Mouse (Mus musculus) right cerebral cortex, postnatal 36 days (tissue): ENCODE results near the gene Pde4b.

ENCODE experiments used
- DNase-seq, 2 experiments: peaks; one replicate each; pipeline ENCODE4 v3.0.0; 2022; ENCODE audit warnings: low spot score in 2 of 2, mixed read lengths in 1 of 2

Pde4b gene

GRCm38 (mm10) chr4:102398512-102398911 is 311.2 kb downstream of the Pde4b start:
- DNase-seq: no peak

DNA sequence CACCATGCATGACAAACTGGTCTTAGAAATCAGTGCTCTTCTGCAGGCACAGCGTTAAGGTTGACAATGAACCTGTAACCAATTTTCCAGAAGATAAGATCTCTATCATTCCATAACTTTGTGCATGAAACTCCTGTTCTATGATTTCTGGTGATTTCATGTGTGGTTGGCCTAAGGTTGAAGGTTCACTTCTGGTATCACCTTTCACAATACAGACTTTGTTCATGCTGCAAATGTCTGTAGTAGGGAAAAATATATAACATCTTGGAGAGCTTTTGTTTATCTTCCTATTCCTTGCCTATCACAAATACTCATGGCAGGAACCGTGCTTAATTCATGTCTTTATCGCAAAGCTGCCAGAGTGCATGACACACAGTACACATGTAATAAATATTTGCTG is 319.5 kb downstream of the Pde4b start:
- no peak for DNase-seq

- DNase-seq: no peak
Measured at GRCm38 (mm10) chr4:102408132-102408531, 320.8 kb downstream of the Pde4b start.

- no peak for DNase-seq
Measured at GRCm38 (mm10) chr4:102408938-102409337, 321.6 kb downstream of the Pde4b start.

- no peak for DNase-seq
Measured at GRCm38 (mm10) chr4:102413101-102413500, 325.8 kb downstream of the Pde4b start.

DNA sequence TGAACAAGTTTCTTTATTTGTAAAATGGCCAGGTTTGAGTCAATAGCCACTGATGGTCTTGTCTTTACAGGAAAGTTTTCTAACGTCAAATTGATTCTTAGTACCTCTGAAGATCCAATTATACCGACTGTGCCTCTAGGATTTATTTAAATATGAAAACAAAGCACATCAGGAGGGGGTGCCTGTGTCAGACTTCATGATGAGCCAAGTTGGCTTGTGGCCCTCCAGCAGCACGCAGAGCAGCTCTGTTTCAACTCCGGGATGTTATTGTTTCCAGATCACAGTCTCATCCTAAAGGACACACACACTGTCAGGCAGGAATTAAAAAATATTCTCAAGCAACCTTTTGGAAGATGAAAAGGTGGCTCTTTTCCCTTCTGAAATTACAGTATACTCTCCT is 326.5 kb downstream of the Pde4b start:
- no peak for DNase-seq

DNA sequence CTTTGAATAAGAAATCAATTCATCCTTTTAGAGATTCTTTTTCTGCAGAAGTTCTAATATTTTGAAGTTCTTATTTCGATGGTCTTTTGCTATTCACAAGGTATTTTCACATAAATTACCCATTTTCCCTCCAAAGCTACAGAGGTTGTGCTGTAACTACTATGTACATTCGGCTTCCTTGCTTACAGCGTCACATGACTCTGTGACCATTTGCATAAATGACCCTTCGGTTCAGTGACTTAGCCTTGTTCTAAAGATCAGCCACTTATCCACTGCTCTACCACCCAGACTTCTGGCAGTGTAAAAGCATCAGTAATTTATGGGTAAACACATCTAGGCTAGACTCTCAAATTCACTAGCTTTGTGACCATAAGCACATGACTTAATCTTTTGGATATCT is 327.3 kb downstream of the Pde4b start:
- no peak for DNase-seq

- DNase-seq: no peak
Measured at GRCm38 (mm10) chr4:102420794-102421397, 333.6 kb downstream of the Pde4b start.

- peak in 1 of 2 experiments; percentile 11 for DNase-seq
Measured at GRCm38 (mm10) chr4:102421398-102421859, 334.1 kb downstream of the Pde4b start.

DNA sequence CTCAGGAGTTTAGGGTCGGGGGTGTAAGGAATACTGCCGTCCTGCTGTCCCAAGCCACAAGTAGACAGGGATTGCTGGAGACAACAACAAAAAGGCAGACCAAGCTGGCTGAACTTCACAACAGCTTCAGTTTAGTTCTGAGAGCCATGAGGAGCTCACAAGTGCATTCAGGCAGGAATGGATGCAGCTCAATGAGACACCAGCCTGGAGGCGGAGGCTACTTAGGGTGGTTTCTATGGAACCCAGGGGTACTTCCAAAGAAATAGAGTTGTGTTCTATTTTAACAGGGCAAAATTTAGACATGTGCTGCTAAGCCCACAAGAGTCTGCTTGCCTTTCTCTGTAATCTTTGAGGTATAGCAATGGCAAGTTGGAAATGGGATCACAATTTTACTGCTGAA is 336.8 kb downstream of the Pde4b start:
- peak in 1 of 2 experiments; percentile 53 for DNase-seq

- no peak for DNase-seq
Measured at GRCm38 (mm10) chr4:102425422-102425821, 338.1 kb downstream of the Pde4b start.

DNA sequence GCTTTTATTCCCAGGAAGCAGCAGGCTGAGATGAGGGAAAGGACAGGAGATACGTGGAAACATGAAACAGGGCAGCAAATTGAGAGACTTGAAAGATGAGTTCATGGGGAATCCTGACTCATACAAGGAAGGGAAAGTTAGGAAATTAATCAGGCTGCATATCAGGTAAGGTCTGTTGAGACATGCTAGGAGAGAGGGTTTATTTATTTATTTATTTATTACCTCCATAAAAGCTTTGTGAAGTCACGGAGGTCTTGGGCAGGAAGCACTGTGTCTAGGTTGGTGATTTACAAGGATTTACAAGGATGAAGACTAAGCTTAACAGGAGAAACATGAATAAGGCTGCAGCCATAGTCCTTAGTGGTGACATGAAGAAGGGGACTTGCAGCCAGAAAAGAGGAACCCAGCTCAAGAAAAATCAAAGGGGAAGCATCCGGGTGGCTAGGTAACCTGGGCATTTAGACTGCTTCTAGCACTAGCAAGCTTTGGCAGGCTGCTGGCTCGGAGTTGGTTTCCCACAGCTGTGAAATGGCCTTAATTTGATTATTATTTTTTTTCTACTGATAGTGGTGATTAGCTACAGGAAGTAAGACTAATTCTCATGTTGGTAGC is 342.5 kb downstream of the Pde4b start:
- DNase-seq: no peak

GRCm38 (mm10) chr4:102432040-102432782 is 344.9 kb downstream of the Pde4b start:
- DNase-seq: no peak

DNA sequence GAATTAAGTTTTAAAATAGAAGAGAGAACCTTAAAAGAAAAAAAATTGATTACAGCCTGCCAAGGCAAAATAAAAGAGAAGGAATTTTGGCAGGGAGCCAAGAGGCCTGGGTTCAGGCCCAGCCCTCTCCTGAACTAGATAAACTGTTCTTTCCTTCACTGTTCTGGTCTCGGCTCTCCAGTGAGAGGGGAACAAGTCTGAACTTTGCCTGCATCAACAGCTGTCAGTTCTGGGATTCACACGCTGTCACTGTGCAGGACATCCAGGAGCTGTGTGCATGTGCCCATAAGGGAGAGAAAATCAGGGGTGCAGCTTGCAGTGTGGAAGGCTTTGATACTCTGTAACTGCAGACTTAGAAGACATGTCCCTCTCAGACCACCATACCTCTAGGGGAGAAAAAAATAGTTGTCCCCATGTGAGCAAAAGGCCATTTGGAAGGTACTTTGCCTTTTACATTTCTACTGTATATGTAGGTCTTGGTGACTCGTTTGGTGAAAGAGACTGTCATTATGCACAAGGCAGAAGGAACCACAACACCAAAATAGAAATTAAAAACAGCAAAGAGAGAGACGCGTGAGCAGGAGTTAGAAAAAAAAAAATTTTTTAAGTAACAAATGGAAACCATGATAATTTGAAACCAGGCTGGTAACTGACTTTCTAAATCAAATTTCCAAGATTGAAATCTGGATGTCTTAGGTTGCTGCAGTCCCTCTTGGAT is 352.2 kb downstream of the Pde4b start:
- no peak for DNase-seq

- no peak for DNase-seq
Measured at GRCm38 (mm10) chr4:102440119-102440481, 352.8 kb downstream of the Pde4b start.

GRCm38 (mm10) chr4:102443533-102443932 is 356.2 kb downstream of the Pde4b start:
- DNase-seq: no peak

DNA sequence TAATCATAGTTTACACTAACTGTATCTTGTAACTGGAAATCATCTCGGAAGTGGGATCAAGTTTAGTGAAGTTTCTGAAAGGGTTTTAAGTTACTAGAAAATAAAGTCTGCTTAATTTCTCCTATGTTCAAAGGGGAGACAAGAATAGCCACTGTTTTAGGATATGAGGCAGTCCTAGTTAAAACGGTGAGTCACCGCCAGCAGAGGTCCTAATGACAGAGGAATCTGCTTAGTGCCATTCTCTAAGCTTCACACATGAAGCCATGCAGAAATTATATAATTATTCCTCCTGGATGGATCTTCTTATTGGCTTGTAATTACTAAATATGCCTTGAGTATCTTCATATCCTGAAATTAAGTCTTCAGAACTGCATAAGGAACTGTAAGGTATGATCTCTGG is 357.2 kb downstream of the Pde4b start:
- DNase-seq: no peak

GRCm38 (mm10) chr4:102446160-102446945 is 359.0 kb downstream of the Pde4b start:
- no peak for DNase-seq

DNA sequence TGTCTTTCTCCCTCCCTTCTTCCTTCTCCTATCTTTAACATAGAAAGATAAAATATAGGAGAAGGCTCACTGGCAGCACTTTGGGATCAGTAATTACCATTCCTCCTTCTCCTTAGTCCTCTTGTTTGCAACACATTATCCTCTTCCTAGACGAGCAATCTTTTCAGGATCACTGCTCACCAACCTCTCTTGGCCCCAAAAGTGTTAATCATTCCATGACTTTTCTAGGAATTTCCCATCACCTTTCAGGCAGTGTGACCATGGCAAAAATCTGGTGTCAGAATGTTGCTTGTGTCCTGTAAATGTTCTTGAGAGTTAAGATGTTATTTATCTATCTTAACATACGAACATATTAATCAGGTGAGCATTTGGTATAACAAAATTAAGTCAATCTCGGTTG is 369.1 kb downstream of the Pde4b start:
- DNase-seq: no peak

DNA sequence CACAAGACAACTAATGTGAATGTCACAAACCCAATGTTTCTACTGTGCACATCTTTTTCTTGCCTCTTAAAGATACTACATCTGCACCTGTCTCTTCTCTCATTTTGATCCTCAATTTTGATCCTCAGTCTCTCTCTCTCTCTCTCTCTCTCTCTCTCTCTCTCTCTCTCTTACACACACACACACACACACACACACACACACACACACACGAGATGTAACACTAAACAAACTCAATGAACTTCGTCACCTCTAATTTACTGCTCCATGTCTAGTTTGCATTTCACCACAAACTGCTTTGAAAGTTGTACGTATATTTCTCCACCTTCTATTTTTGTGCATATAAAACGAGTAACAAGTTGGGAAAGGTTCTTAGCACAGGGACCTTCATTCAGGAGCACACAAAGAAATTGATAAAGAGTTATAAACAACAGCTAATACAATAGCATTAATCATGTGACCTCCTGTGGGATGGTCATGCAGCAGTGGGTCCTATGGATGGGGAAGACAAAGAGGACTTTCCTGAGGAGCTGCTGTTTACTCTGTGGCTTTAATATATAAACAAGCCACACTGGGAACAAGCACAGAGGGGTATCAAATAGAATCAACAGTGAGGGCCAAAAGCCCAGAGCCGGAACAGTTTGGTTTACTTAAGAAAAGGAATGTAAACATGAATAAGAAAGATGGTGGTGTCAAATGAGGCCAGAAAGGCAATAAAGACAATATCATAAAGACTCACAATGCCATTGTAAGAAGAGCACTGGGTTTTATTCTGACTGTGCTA is 372.1 kb downstream of the Pde4b start:
- no peak for DNase-seq

GRCm38 (mm10) chr4:102478104-102478503 is 390.8 kb downstream of the Pde4b start:
- DNase-seq: no peak
